Mouse (Mus musculus) hindbrain, embryonic 12.5 days (tissue): ENCODE results near the gene Ctbs. TPM values are rescaled to one million over a fixed set of nuclear protein-coding genes. Genes with fewer than 3 reads are reported as not detected.

ENCODE experiments used
- ATAC-seq: fragments of 200-750 bp; cut with Nextera tagmentation; 2 replicates; pipeline ENCODE4 v1.8.0; 2017; ENCODE audit warnings: moderate TSS enrichment; ENCODE audit not compliant: low FRiP score
- H3K27ac ChIP-seq: fragments of 300-500 bp; sonication (generic); 2 replicates; pipeline ENCODE4 v1.5.1; 2016; ENCODE audit warnings: mild to moderate bottlenecking
- H3K27me3 ChIP-seq: fragments of 300-500 bp; sonication (generic); 2 replicates; pipeline ENCODE4 v1.6.1; 2016; ENCODE audit warnings: mild to moderate bottlenecking
- H3K36me3 ChIP-seq: fragments of 300-500 bp; sonication (generic); 2 replicates; pipeline ENCODE4 v1.6.1; 2016; ENCODE audit warnings: mild to moderate bottlenecking
- H3K4me1 ChIP-seq: fragments of 300-500 bp; sonication (generic); 2 replicates; pipeline ENCODE4 v1.6.1; 2016
- H3K4me2 ChIP-seq: fragments of 300-500 bp; sonication (generic); replicated peaks from 2 replicates; pipeline ENCODE4 v1.6.1; 2016; ENCODE audit warnings: mild to moderate bottlenecking
- H3K4me3 ChIP-seq: fragments of 300-500 bp; sonication (generic); 2 replicates; pipeline ENCODE4 v1.5.1; 2016; ENCODE audit warnings: mild to moderate bottlenecking
- H3K9ac ChIP-seq: fragments of 300-500 bp; sonication (generic); 2 replicates; pipeline ENCODE4 v1.6.1; 2016; ENCODE audit warnings: mild to moderate bottlenecking, moderate library complexity
- H3K9me3 ChIP-seq: fragments of 300-500 bp; sonication (generic); replicated peaks from 2 replicates; pipeline ENCODE4 v1.6.1; 2016; ENCODE audit warnings: mild to moderate bottlenecking
- WGBS: fragments of 180-500 bp; shearing (Covaris S2); methylation state at CpG from one replicate; pipeline ENCODE4 v1.1.7; 2016; 5-methylcytosine and 5-hydroxymethylcytosine counted together
- polyA plus RNA-seq: library from polyadenylated mRNA; unstranded; fragments of >200 nt; fragmentation: Nextera tagmentation; extraction: Ambion mirVana; gene quantifications from 2 replicates; pipeline ENCODE4 v1.2.1, GENCODE M21; 2016

Ctbs gene
- polyA plus RNA-seq, 1 experiment from 2014 or later: 6.9 TPM

DNA sequence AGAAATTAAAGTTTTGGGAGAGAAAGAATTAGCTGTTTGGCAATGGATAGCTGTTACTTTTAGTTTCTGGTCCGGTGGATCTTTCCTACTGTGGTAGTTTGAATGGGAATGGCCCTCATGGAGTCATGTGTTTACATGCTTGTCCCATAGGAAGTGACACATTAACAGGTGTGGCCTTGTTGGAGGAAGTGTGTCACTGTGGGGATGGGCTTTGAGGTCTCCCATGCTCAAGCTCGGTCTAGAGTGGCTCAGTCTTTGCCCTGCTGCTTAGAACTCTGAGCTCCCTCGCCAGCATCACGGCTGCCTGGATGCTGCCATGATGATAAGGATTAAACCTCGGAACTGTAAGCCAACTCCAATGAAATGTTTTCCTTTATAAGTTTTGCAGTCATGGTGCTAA, 1.8 kb downstream of the Ctbs start:
- H3K27ac ChIP-seq: no peak overlapping the region
- H3K4me3 ChIP-seq: no peak overlapping the region
- no peak for ATAC-seq
- no peaks in the 10 kb centered on the region for H3K9me3 ChIP-seq
- peak overlapping the region; percentile 64; the same call in 1 of the 2 replicates for H3K4me2 ChIP-seq
- H3K27me3 ChIP-seq: no peaks in the 10 kb centered on the region
- WGBS: 87% methylated on average over 5 of the region's 5 CpGs
- H3K4me1 ChIP-seq: peaks cover 10% of the 10 kb centered on the region
- no peak overlapping the region for H3K9ac ChIP-seq
- no peaks in the 10 kb centered on the region for H3K36me3 ChIP-seq

- Histone ChIP-seq H3K9ac (no peak overlapping the region), H3K4me1 (no peaks in the 10 kb centered on the region), H3K27ac (no peak overlapping the region), H3K36me3 (no peaks in the 10 kb centered on the region; the same call in 1 of the 2 replicates), H3K4me2 (no peak overlapping the region), H3K9me3 (no peaks in the 10 kb centered on the region), H3K4me3 (no peak overlapping the region), H3K27me3 (no peaks in the 10 kb centered on the region)
- no peak for ATAC-seq
- WGBS: 63% methylated on average over 2 of the region's 2 CpGs
Measured at GRCm38 (mm10) chr3:146462939-146463338, 13.3 kb downstream of the Ctbs start.

DNA sequence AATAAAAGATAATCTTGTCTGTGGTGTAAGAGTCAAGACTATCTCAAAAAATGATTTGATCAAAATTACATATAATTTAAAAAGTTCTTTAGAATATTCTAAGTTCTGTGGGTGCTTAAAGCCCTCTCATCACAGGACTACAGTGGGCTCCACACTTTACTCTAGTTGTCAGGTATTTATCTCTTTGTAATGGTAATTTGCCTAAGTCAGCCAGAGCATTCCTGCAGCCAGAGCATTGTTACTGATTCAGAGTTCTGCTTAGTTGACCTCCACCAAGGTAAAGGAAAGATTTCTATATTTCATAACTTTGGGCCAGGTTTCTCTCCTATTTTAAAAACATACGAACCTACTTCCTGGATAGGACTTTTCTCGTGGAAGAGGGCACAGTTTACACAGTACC, 19.6 kb downstream of the Ctbs start:
- Histone ChIP-seq H3K27me3 (no peaks in the 10 kb centered on the region), H3K9me3 (no peaks in the 10 kb centered on the region), H3K36me3 (no peaks in the 10 kb centered on the region), H3K4me2 (no peak overlapping the region), H3K4me3 (no peak overlapping the region), H3K4me1 (no peaks in the 10 kb centered on the region), H3K9ac (no peak overlapping the region), H3K27ac (no peak overlapping the region)
- 88% methylated on average over 2 of the region's 2 CpGs for WGBS
- no peak for ATAC-seq

DNA sequence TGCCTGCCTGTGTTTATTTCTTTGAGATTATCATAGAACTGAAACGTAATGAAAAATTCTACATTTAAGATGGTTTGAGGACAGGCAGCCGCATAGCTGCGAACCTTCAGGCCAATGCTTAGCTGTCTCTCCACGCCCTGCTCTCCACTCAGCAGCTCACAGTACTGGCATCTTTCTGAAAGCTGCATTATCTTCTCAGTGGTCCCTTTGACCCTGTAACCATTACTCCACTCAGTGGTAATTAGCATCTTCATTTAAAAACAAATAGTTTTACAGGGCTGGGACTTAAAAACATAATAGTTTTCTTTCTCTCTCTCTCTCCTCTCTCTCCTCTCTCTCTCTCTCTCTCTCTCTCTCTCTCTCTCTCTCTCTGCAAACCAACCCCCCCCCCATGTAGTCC, 23.1 kb downstream of the Ctbs start:
- Histone ChIP-seq H3K27ac (no peak overlapping the region), H3K27me3 (no peaks in the 10 kb centered on the region)

DNA sequence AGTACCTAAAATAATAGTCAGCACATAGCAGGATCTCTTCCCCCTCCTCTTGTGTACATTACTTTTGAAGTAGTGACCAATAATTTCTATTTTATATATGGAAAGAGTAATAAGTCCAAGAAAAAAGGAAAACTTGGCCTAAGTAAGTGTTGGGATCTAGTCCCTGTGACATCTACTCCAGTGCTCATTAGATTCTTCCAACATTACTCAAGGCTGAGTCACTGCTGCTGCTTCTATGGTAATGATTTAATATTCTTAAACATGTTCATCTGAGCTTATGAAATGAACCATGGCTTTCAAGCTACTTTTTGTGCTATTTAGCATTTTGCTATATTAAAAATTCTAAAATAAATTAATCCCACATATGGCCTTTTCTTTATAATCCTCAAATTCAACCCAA, 24.1 kb downstream of the Ctbs start:
- Histone ChIP-seq H3K4me1 (no peaks in the 10 kb centered on the region), H3K4me2 (no peak overlapping the region), H3K36me3 (no peaks in the 10 kb centered on the region), H3K27ac (no peak overlapping the region), H3K4me3 (no peak overlapping the region), H3K9me3 (no peaks in the 10 kb centered on the region), H3K27me3 (no peaks in the 10 kb centered on the region), H3K9ac (no peak overlapping the region)
- no peak for ATAC-seq

More for the DNA sequence above, 23.1 kb downstream of the Ctbs start:
- no peak overlapping the region for H3K4me2 ChIP-seq
- H3K9me3 ChIP-seq: no peaks in the 10 kb centered on the region
- ATAC-seq: no peak
- no peaks in the 10 kb centered on the region for H3K4me1 ChIP-seq
- no peak overlapping the region for H3K9ac ChIP-seq
- H3K36me3 ChIP-seq: no peaks in the 10 kb centered on the region
- no peak overlapping the region for H3K4me3 ChIP-seq
- 74% methylated on average over 4 of the region's 4 CpGs for WGBS

DNA sequence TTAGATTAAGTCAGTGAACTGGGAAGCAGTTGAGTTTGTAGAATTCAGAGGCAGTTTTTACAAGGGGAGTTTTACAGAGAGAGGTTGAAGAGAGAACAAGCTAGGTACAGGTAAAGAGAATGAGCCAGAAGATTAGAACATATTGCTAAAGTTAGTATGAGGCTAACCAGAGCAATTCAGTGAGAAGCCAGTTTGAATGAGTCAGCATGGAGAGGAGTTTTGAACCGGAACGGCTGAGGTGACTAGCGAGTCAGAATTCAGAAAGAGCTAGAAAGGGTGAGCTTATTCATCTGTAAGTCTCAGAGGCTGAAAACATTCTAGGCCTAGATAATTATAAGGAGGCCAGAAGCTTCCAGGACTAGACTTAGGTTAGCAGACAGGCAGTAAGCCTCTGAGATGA, 24.8 kb downstream of the Ctbs start:
- no peak overlapping the region for H3K4me2 ChIP-seq
- no peaks in the 10 kb centered on the region for H3K27me3 ChIP-seq
- H3K4me3 ChIP-seq: no peak overlapping the region
- H3K27ac ChIP-seq: no peak overlapping the region
- H3K4me1 ChIP-seq: no peaks in the 10 kb centered on the region
- no peaks in the 10 kb centered on the region for H3K9me3 ChIP-seq
- WGBS: 92% methylated on average over 3 of the region's 3 CpGs
- no peaks in the 10 kb centered on the region for H3K36me3 ChIP-seq
- ATAC-seq: no peak
- no peak overlapping the region for H3K9ac ChIP-seq

GRCm38 (mm10) chr3:146482044-146482443, 32.4 kb downstream of the Ctbs start:
- Histone ChIP-seq H3K36me3 (no peaks in the 10 kb centered on the region), H3K27ac (no peak overlapping the region), H3K9me3 (no peaks in the 10 kb centered on the region), H3K4me2 (no peak overlapping the region), H3K4me1 (no peaks in the 10 kb centered on the region), H3K4me3 (no peak overlapping the region), H3K27me3 (no peaks in the 10 kb centered on the region), H3K9ac (no peak overlapping the region)
- no peak for ATAC-seq
- 78% methylated on average over 2 of the region's 2 CpGs for WGBS

DNA sequence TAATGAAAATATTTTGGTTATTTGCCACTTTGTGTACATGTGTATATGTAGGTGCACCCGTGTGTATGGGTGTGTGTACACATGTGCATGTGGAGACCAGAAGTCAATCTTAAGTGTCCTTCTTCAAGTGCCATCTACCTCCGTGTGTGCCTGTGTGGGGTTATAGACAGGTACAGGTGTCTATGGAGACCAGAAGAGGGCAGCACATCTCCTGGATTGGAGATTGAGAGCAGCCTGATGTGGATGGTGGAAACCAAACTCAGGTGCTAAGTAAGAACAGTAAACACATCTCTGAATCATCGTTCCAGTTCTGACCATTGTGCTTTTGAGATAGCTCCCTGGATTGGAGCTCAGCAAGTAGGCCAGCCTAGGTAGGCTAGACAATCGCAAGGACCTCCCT, 36.9 kb downstream of the Ctbs start:
- WGBS: 86% methylated on average over 4 of the region's 4 CpGs
- no peak overlapping the region for H3K9ac ChIP-seq
- ATAC-seq: no peak

DNA sequence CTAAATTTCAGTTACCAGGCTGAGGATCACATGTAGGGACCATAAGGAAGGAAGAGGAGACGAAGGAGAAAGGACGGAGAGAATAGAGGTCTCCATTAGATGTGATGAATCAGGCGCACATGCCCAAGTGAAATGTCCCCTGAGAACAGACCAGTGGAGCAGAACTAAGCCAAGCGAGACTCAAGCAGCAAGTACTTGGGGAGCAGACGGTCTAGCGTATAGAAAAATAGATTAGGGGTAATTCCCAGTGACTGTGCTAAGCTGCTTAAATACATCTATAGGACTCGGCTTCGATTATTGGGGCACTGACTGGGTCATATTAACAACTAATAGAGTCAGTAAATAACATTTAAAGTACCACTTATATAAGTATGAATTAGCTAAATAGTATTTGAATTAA, 45.3 kb downstream of the Ctbs start:
- no peak for ATAC-seq
- WGBS: 67% methylated on average over 8 of the region's 8 CpGs
- no peak overlapping the region for H3K9ac ChIP-seq
- no peaks in the 10 kb centered on the region for H3K27me3 ChIP-seq
- H3K4me2 ChIP-seq: no peak overlapping the region
- no peaks in the 10 kb centered on the region for H3K9me3 ChIP-seq
- H3K36me3 ChIP-seq: no peaks in the 10 kb centered on the region
- H3K4me1 ChIP-seq: no peaks in the 10 kb centered on the region; the same call in 1 of the 2 replicates
- H3K4me3 ChIP-seq: no peak overlapping the region
- no peak overlapping the region for H3K27ac ChIP-seq

More for the DNA sequence above, 36.9 kb downstream of the Ctbs start:
- no peaks in the 10 kb centered on the region for H3K9me3 ChIP-seq
- no peaks in the 10 kb centered on the region for H3K4me1 ChIP-seq
- no peaks in the 10 kb centered on the region for H3K36me3 ChIP-seq
- H3K27me3 ChIP-seq: no peaks in the 10 kb centered on the region
- H3K4me2 ChIP-seq: no peak overlapping the region
- no peak overlapping the region for H3K4me3 ChIP-seq
- H3K27ac ChIP-seq: no peak overlapping the region

- Histone ChIP-seq H3K27ac (peak overlapping the region; percentile 80), H3K4me1 (peaks cover 18% of the 10 kb centered on the region), H3K27me3 (no peaks in the 10 kb centered on the region), H3K36me3 (peaks cover 5% of the 10 kb centered on the region), H3K4me2 (peak overlapping the region; percentile 66), H3K9me3 (no peaks in the 10 kb centered on the region), H3K9ac (peak overlapping the region; percentile 85), H3K4me3 (peak overlapping the region; percentile 72)
- WGBS: 3% methylated on average over 13 of the region's 13 CpGs
- ATAC-seq: no peak
Measured at GRCm38 (mm10) chr3:146498989-146499388, 49.4 kb downstream of the Ctbs start.

DNA sequence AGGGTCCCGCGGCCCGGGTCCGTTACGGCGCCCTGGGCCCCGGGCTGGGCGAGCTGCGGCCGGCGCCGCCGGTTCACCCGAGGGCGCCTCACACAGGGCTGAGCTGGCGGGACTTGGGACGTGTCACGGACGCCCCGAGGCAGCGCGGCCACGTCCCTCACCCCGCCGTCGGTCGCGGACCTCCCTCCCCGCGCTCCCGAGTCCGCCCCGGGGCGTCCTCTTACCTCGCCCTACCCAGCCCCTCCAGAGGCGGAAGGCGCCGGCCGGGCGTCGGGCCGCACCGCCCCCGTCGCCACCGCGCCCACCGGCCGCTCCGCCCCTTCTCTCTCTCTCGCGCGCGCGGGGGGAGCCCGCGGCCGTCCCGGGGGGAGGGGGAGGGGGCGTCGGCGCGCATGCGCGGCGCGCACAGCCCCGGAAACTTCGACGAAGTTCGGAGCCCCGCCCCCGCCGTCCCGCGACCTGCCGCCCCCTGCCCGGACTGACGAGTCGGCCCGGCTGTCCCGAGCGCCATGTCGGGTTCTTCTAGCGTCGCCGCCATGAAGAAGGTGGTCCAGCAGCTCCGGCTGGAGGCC, 49.9 kb downstream of the Ctbs start, which contains the start of the genes Spata1 and Gng5:
Gene Spata1, minus strand, starts transcription at position 323 of the 572 bp plus-strand sequence.
Gene Gng5, plus strand, starts transcription at position 377 of the 572 bp plus-strand sequence.
- peak; percentile 93 for ATAC-seq
- H3K4me2 ChIP-seq: peak within 1 kb of the TSS; percentile 66
- peak within 1 kb of the TSS; percentile 82 for H3K27ac ChIP-seq
- under 1% methylated on average over 66 of the region's 88 CpGs for WGBS
- peak within 1 kb of the TSS; percentile 85 for H3K9ac ChIP-seq
- no peaks in the 10 kb centered on the region for H3K27me3 ChIP-seq
- H3K36me3 ChIP-seq: peaks cover 5% of the 10 kb centered on the region
- H3K4me3 ChIP-seq: peak within 1 kb of the TSS; percentile 72
- H3K4me1 ChIP-seq: peaks cover 18% of the 10 kb centered on the region
- H3K9me3 ChIP-seq: no peaks in the 10 kb centered on the region

- Histone ChIP-seq H3K4me1 (peaks cover 18% of the 10 kb centered on the region), H3K9me3 (no peaks in the 10 kb centered on the region), H3K9ac (peak overlapping the region; percentile 85), H3K4me2 (peak overlapping the region; percentile 66), H3K27me3 (no peaks in the 10 kb centered on the region), H3K27ac (peak overlapping the region; percentile 82), H3K36me3 (peaks cover 5% of the 10 kb centered on the region), H3K4me3 (peak overlapping the region; percentile 72)
- under 1% methylated on average over 56 of the region's 57 CpGs for WGBS
- no peak; the same call in none of the 2 replicates for ATAC-seq
Measured at GRCm38 (mm10) chr3:146500003-146500809, 50.6 kb downstream of the Ctbs start.
